9 mouse cellular contexts compared by ENCODE assay signal in the genomic region with DNA sequence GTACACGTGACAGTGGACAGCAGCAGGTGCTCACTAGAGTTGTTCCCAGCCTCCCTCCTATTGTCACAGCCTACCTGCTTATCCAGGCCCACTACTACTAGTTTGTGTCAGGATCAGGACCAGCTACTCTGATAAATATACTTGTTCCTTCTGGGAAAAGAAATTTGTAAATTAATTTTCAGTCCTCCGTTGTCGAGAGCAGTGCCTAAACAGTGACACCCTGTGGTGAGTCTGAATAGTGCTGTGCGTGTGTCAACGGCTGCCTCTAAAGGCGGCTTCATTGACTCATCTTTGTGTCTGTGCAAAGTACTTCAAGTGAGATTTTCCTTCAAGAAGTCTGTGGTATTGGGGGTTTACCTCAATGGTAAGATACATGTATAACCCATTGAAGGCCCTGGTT. TPM values are rescaled to one million over a fixed set of nuclear protein-coding genes. Genes with fewer than 3 reads are reported as not detected.
DNase-seq lines count a peak whose midpoint lies in the region; ATAC-seq lines count a peak whose summit lies in the region.
"Had no signal": no experiment of that assay in that cellular context is flagged by ENCODE, and none has a peak within 500 bp of the region (broad histone marks: within the 10 kb centered on the region; RNA-seq: fewer than 3 reads in every experiment).

No protein-coding gene starts in this region.

- no peak for ATAC-seq in hindbrain, embryonic 14.5 days (ENCODE audit: low FRiP score)
- no peak; the same call in 1 of the 2 replicates for ATAC-seq in hindbrain, embryonic 16.5 days
- no peak for ATAC-seq in embryonic facial prominence, embryonic 11.5 days (replicated peaks; ENCODE audit: insufficient number of reproducible peaks, low FRiP score, low TSS enrichment, low read depth)

- no peak overlapping the region for H3K4me2 ChIP-seq in hindbrain, embryonic 14.5 days (replicated peaks)
- H3K4me2 ChIP-seq in hindbrain, embryonic 16.5 days (ENCODE audit: low read length): no peak overlapping the region
- no peak overlapping the region for H3K4me2 ChIP-seq in embryonic facial prominence, embryonic 11.5 days (ENCODE audit: low read depth, low read length)
- H3K4me2 ChIP-seq: lung, embryonic 15.5 days had no signal

- no peak overlapping the region for H3K27ac ChIP-seq in hindbrain, embryonic 14.5 days
- no peak overlapping the region for H3K27ac ChIP-seq in hindbrain, embryonic 16.5 days (ENCODE audit: low read depth, low read length)
- no peak overlapping the region for H3K27ac ChIP-seq in embryonic facial prominence, embryonic 11.5 days (replicated peaks; ENCODE audit: low read depth, low read length)
- H3K27ac ChIP-seq: lung, embryonic 15.5 days had no signal

- no peaks in the 10 kb centered on the region for H3K4me1 ChIP-seq in hindbrain, embryonic 14.5 days (replicated peaks; ENCODE audit: control insufficient read depth, insufficient read depth, low read length)
- H3K4me1 ChIP-seq in hindbrain, embryonic 16.5 days (ENCODE audit: control insufficient read depth, insufficient read depth, low read depth, low read length): no peaks in the 10 kb centered on the region
- no peaks in the 10 kb centered on the region for H3K4me1 ChIP-seq in embryonic facial prominence, embryonic 11.5 days (ENCODE audit: control insufficient read depth, insufficient read depth, low read length)
- H3K4me1 ChIP-seq: lung, embryonic 15.5 days had no signal

- H3K4me3 ChIP-seq in hindbrain, embryonic 14.5 days (replicated peaks; ENCODE audit: low read length): no peak overlapping the region
- no peak overlapping the region for H3K4me3 ChIP-seq in hindbrain, embryonic 16.5 days (ENCODE audit: low read length)
- no peak overlapping the region for H3K4me3 ChIP-seq in embryonic facial prominence, embryonic 11.5 days (ENCODE audit: low read depth, low read length)
- H3K4me3 ChIP-seq: lung, embryonic 15.5 days had no signal

- peak; percentile 73 for DNase-seq in hindbrain, embryonic 14.5 days (ENCODE audit: low spot score)
- DNase-seq in CD4-positive, CD25-positive, alpha-beta regulatory T cell, adult 2 months (ENCODE audit: low read depth, low spot score): peak; percentile 79
- DNase-seq in T-cell, adult 2 months (ENCODE audit: low spot score): peak; percentile 51
- DNase-seq in embryonic facial prominence, embryonic 11.5 days (ENCODE audit: low spot score): peak; percentile 54
- peak; percentile 66 to 71 for DNase-seq in layer of hippocampus, postnatal 10 days (ENCODE audit: low spot score in 2 of 2)
- DNase-seq in naive thymus-derived CD4-positive, alpha-beta T cell, adult 2 months (ENCODE audit: low read depth): peak; percentile 70
- DNase-seq in ovary, adult 18-20 months (ENCODE audit: low spot score): no peak

- H3K27me3 ChIP-seq in hindbrain, embryonic 14.5 days (ENCODE audit: control insufficient read depth, insufficient read depth, low read length): no peaks in the 10 kb centered on the region
- H3K27me3 ChIP-seq in hindbrain, embryonic 16.5 days (replicated peaks; ENCODE audit: control insufficient read depth, insufficient read depth, low read length): no peaks in the 10 kb centered on the region
- H3K27me3 ChIP-seq in embryonic facial prominence, embryonic 11.5 days (ENCODE audit: control insufficient read depth, insufficient read depth, low read length): no peaks in the 10 kb centered on the region
- H3K27me3 ChIP-seq: lung, embryonic 15.5 days had no signal

- peaks cover 80% of the 10 kb centered on the region for H3K36me3 ChIP-seq in hindbrain, embryonic 14.5 days (replicated peaks; ENCODE audit: control insufficient read depth, insufficient read depth)
- H3K36me3 ChIP-seq in hindbrain, embryonic 16.5 days (ENCODE audit: control insufficient read depth, insufficient read depth, low read length): peaks cover 35% of the 10 kb centered on the region
- H3K36me3 ChIP-seq in embryonic facial prominence, embryonic 11.5 days (replicated peaks; ENCODE audit: control insufficient read depth, insufficient read depth, low read depth, low read length): peaks cover 11% of the 10 kb centered on the region

- H3K9ac ChIP-seq in hindbrain, embryonic 14.5 days: no peak overlapping the region
- H3K9ac ChIP-seq in hindbrain, embryonic 16.5 days (ENCODE audit: low read depth, low read length): no peak overlapping the region
- H3K9ac ChIP-seq in embryonic facial prominence, embryonic 11.5 days (replicated peaks; ENCODE audit: low read length): no peak overlapping the region
- H3K9ac ChIP-seq: lung, embryonic 15.5 days had no signal

- WGBS in hindbrain, embryonic 14.5 days: 45% methylated on average over 6 of the region's 6 CpGs
- WGBS in hindbrain, embryonic 16.5 days: 40% methylated on average over 6 of the region's 6 CpGs
- 76% methylated on average over 6 of the region's 6 CpGs for WGBS in embryonic facial prominence, embryonic 11.5 days

- H3K9me3 ChIP-seq in hindbrain, embryonic 14.5 days (ENCODE audit: control insufficient read depth, low read length): no peaks in the 10 kb centered on the region
- H3K9me3 ChIP-seq in hindbrain, embryonic 16.5 days (ENCODE audit: control insufficient read depth, low read length): no peaks in the 10 kb centered on the region
- H3K9me3 ChIP-seq in embryonic facial prominence, embryonic 11.5 days (replicated peaks; ENCODE audit: control insufficient read depth, low read length): no peaks in the 10 kb centered on the region
- H3K9me3 ChIP-seq: lung, embryonic 15.5 days had no signal

RNA-seq across cellular contexts. Expression of gene Gm12248, which starts 35.5 kb away (rescaled TPM):
- not detected in 2 replicates for polyA plus RNA-seq in hindbrain, embryonic 14.5 days (2014; fragmentation: Nextera tagmentation; extraction: Ambion mirVana)
- 0.13 TPM in 1 of 2 replicates, not detected in the other for polyA plus RNA-seq in hindbrain, embryonic 16.5 days (2015; fragmentation: Nextera tagmentation; extraction: Ambion mirVana)
- not detected in 2 replicates for polyA plus RNA-seq in embryonic facial prominence, embryonic 11.5 days (2014; fragmentation: Nextera tagmentation; extraction: Ambion mirVana)
- not detected for total RNA-seq in layer of hippocampus, postnatal 10 days (2021)
- polyA plus RNA-seq: lung, embryonic 15.5 days had no signal

RNA-seq across cellular contexts. Expression of gene Cnot8, which starts 46.5 kb away (rescaled TPM):
- polyA plus RNA-seq in hindbrain, embryonic 14.5 days (2014; fragmentation: Nextera tagmentation; extraction: Ambion mirVana): 96.1 and 111 TPM in 2 replicates
- 96.1 and 103 TPM in 2 replicates for polyA plus RNA-seq in hindbrain, embryonic 16.5 days (2015; fragmentation: Nextera tagmentation; extraction: Ambion mirVana)
- polyA plus RNA-seq in embryonic facial prominence, embryonic 11.5 days (2014; fragmentation: Nextera tagmentation; extraction: Ambion mirVana): 110 and 114 TPM in 2 replicates
- total RNA-seq in layer of hippocampus, postnatal 10 days (2021): 10 to 100 TPM; 45.9 to 51.1 TPM

RNA-seq across cellular contexts. Expression of gene Larp1, which starts 48.6 kb away (rescaled TPM):
- polyA plus RNA-seq in hindbrain, embryonic 14.5 days (2014; fragmentation: Nextera tagmentation; extraction: Ambion mirVana): 19.6 and 21.3 TPM in 2 replicates
- polyA plus RNA-seq in hindbrain, embryonic 16.5 days (2015; fragmentation: Nextera tagmentation; extraction: Ambion mirVana): 17.3 and 18.0 TPM in 2 replicates
- 14.7 and 15.2 TPM in 2 replicates for polyA plus RNA-seq in embryonic facial prominence, embryonic 11.5 days (2014; fragmentation: Nextera tagmentation; extraction: Ambion mirVana)
- 10 to 100 TPM; 89.6 to 92.3 TPM for total RNA-seq in layer of hippocampus, postnatal 10 days (2021)
